Mouse (Mus musculus) forebrain, embryonic 14.5 days (tissue): ENCODE measurements at regions not wholly inside any gene's neighbourhood (a gene's known extent, or its start where the extent isn't known, plus 50 kb on each side); places are given as distances from the start of the nearest gene placed in this dataset.
"Not testable (repeated sequence)": the region's sequence is repeated elsewhere in the genome, so short reads cannot be mapped to it uniquely, and the experiment has no call there.

Experiments used
- ATAC-seq: fragments of 200-750 bp; cut with Nextera tagmentation; 2 replicates; pipeline ENCODE4 v1.8.0; 2017; ENCODE audit warnings: mild to moderate bottlenecking, moderate library complexity
- DNase-seq: peaks from one replicate; pipeline ENCODE4 v3.0.0-alpha.2; 2015; ENCODE audit warnings: low spot score
- H3K27ac ChIP-seq: fragments of 300-500 bp; sonication (generic); 2 replicates; pipeline ENCODE4 v1.5.1; 2014; ENCODE audit warnings: low read depth, mild to moderate bottlenecking, control low read depth, low read length, moderate library complexity
- H3K27me3 ChIP-seq: fragments of 300-500 bp; sonication (generic); replicated peaks from 2 replicates; pipeline ENCODE4 v1.6.1; 2014; ENCODE audit warnings: low read length, control low read depth, mixed read lengths; ENCODE audit not compliant: control insufficient read depth, insufficient read depth
- H3K36me3 ChIP-seq: fragments of 300-500 bp; sonication (generic); 2 replicates; pipeline ENCODE4 v1.6.1; 2014; ENCODE audit warnings: low read length, control low read depth; ENCODE audit not compliant: control insufficient read depth, insufficient read depth
- H3K4me1 ChIP-seq: fragments of 300-500 bp; sonication (generic); 2 replicates; pipeline ENCODE4 v1.6.1; 2014; ENCODE audit warnings: antibody characterized with exemption, low read length, control low read depth; ENCODE audit not compliant: control insufficient read depth, insufficient read depth
- H3K4me2 ChIP-seq: fragments of 300-500 bp; sonication (generic); 2 replicates; pipeline ENCODE4 v1.6.1; 2014; ENCODE audit warnings: mild to moderate bottlenecking, control low read depth, low read length
- H3K4me3 ChIP-seq: fragments of 300-500 bp; sonication (generic); 2 replicates; pipeline ENCODE4 v1.5.1; 2014; ENCODE audit warnings: low read depth, low read length, control low read depth
- H3K9ac ChIP-seq: fragments of 300-500 bp; sonication (generic); 2 replicates; pipeline ENCODE4 v1.6.1; 2014; ENCODE audit warnings: mild to moderate bottlenecking, low read length, control low read depth, moderate library complexity
- H3K9me3 ChIP-seq: fragments of 300-500 bp; sonication (generic); replicated peaks from 2 replicates; pipeline ENCODE4 v1.6.1; 2016; ENCODE audit warnings: low read length, control low read depth, mixed read lengths; ENCODE audit not compliant: control insufficient read depth
- WGBS: fragments of 180-500 bp; shearing (Covaris S2); extraction: QIAGEN DNeasy Blood & Tissue Kit; methylation state at CpG from one replicate; pipeline ENCODE4 v1.1.7; 2014; 5-methylcytosine and 5-hydroxymethylcytosine counted together

DNA sequence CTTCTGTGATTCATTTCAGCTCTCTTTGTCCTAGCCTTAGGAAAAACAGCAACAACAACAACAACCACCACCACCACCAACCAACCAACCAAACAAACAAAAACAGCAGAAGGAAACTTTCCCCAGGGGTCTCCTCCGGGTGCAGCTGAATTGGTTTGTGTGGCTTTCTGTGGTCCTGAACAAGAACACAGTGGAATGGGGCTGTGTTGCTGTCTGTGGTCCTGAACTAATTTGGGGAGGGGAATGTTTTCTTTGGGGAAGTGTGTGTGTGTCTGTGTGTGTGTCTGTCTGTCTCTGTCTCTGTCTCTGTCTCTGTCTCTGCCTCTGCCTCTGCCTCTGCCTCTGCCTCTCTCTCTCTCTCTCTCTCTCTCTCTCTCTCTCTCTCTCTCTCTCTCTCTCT is 164.8 kb upstream of the 1700012A03Rik start:
- H3K9ac ChIP-seq, H3K36me3 ChIP-seq, H3K9me3 ChIP-seq, H3K4me2 ChIP-seq, H3K27ac ChIP-seq, ATAC-seq, H3K4me3 ChIP-seq, H3K27me3 ChIP-seq, H3K4me1 ChIP-seq, DNase-seq: not testable (repeated sequence)
- WGBS, result 15% methylated on average over 1 of the region's 1 CpGs

- Histone ChIP-seq H3K9ac (no peak overlapping the region), H3K36me3 (no peaks in the 10 kb centered on the region), H3K27ac (no peak overlapping the region), H3K9me3 (no peaks in the 10 kb centered on the region), H3K27me3 (no peaks in the 10 kb centered on the region), H3K4me1 (no peaks in the 10 kb centered on the region), H3K4me3 (no peak overlapping the region), H3K4me2 (no peak overlapping the region)
- no peak for ATAC-seq
- peak; percentile 47 for DNase-seq
- WGBS, result 13% methylated on average over 2 of the region's 2 CpGs
These were observed 166.3 kb upstream of the 1700012A03Rik start for GRCm38 (mm10) chr6:31883726-31884125.

DNA sequence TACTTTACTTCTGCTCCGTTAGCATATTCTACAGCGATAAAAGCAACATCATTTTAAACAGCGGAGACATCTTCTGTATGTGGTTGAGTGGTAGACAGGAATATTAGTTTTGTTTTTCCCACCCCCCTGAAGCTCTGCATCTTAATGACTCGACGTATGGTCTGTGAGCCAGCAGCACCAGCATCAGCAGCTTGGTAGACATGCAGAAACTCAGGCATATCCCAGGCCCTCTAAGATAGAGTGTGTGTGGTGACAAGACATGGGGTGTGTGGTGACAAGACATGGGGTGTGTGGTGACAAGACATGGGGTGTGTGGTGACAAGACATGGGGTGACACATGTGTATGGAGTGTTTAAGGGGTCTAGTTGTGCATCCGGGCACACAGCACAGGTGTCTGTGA is 175.4 kb upstream of the 1700012A03Rik start:
- ATAC-seq, result no peak
- no peak overlapping the region for H3K4me3 ChIP-seq

DNA sequence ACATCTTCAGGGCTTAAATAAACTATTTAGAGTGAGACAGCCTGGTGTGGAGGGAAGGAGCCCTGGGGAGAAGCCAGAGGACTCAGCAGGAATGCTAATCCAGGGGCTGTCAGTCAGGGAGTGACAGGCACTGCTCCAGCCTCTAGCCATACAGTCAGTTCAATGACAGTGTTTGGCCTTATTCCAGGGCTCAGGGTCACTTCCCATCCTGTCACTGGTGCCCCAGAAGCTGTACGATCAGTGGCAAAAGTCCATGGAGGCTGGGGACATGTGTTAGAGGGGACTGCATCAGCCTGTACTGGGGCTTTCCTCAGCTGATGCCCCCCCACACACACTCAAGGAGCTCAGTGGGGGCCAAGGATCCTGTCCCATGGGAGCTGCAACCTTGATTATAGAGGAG is 176.1 kb upstream of the 1700012A03Rik start:
- Histone ChIP-seq H3K27me3 (no peaks in the 10 kb centered on the region), H3K27ac (no peak overlapping the region), H3K4me3 (no peak overlapping the region), H3K4me2 (no peak overlapping the region), H3K9ac (no peak overlapping the region), H3K36me3 (no peaks in the 10 kb centered on the region), H3K4me1 (no peaks in the 10 kb centered on the region), H3K9me3 (no peaks in the 10 kb centered on the region)
- WGBS, result 40% methylated on average over 1 of the region's 1 CpGs
- peak; percentile 21 for DNase-seq
- no peak for ATAC-seq

More for the DNA sequence above, 175.4 kb upstream of the 1700012A03Rik start:
- no peaks in the 10 kb centered on the region for H3K36me3 ChIP-seq
- H3K27me3 ChIP-seq, result no peaks in the 10 kb centered on the region
- H3K9ac ChIP-seq, result no peak overlapping the region
- DNase-seq, result no peak
- 93% methylated on average over 6 of the region's 6 CpGs for WGBS
- no peak overlapping the region for H3K4me2 ChIP-seq
- no peaks in the 10 kb centered on the region for H3K9me3 ChIP-seq
- H3K27ac ChIP-seq, result no peak overlapping the region
- no peaks in the 10 kb centered on the region for H3K4me1 ChIP-seq

- DNase-seq (no peak), ATAC-seq (no peak)
- Histone ChIP-seq H3K9ac (no peak overlapping the region), H3K4me2 (no peak overlapping the region), H3K4me3 (no peak overlapping the region), H3K9me3 (no peaks in the 10 kb centered on the region), H3K4me1 (no peaks in the 10 kb centered on the region), H3K27ac (no peak overlapping the region), H3K36me3 (no peaks in the 10 kb centered on the region), H3K27me3 (no peaks in the 10 kb centered on the region)
- WGBS, result 90% methylated on average over 3 of the region's 3 CpGs
These were observed 178.3 kb upstream of the 1700012A03Rik start for GRCm38 (mm10) chr6:31871766-31872165.

DNA sequence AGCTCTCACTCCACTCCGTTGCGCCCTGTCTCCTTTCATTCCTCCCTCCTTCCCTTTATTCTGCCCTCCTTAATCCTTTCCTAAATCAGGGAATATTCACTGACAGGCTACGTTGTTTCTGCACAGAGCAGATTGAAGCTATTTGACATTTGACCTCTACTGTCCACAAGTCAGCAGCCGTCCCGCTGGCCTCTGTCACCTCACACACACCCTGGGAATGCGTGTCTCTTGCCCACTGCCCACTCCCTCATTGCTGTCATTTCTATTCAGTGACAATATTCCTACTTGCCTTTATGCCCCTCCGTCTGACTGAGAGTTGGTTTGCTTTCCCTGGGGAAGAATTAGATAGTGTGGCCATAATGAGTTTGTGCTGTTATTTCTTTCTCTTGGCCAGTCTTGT is 188.1 kb upstream of the 1700012A03Rik start:
- WGBS, result 48% methylated on average over 7 of the region's 7 CpGs
- no peak overlapping the region for H3K9ac ChIP-seq
- ATAC-seq (no peak), DNase-seq (no peak)
- H3K27ac ChIP-seq, result no peak overlapping the region
- no peak overlapping the region for H3K4me2 ChIP-seq
- no peaks in the 10 kb centered on the region for H3K9me3 ChIP-seq
- no peaks in the 10 kb centered on the region for H3K36me3 ChIP-seq
- H3K4me1 ChIP-seq, result no peaks in the 10 kb centered on the region
- H3K4me3 ChIP-seq, result no peak overlapping the region
- H3K27me3 ChIP-seq, result no peaks in the 10 kb centered on the region

DNA sequence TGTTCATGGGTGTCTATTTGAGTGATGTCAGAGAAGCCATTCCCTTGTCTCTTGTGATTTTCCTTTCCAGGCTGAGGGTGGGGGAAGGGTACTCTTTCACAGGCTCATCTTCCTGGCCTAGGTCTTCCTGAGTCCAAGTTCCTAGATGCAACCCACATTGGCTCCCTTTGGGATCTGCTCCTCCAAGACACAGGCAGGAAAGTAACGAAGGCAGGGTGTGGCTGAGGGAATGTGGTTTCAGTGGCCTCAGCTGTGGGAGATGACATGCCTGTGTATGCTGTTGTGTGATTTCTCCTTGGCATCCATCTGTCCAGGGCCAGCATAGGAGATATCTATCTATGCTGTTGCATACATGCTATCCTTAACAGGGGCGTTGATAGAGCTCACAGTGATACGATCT is 190.4 kb upstream of the 1700012A03Rik start:
- H3K9me3 ChIP-seq, result no peaks in the 10 kb centered on the region
- ATAC-seq (no peak), DNase-seq (no peak)
- 92% methylated on average over 3 of the region's 3 CpGs for WGBS
- H3K4me1 ChIP-seq, result no peaks in the 10 kb centered on the region
- no peaks in the 10 kb centered on the region for H3K36me3 ChIP-seq
- H3K27me3 ChIP-seq, result no peaks in the 10 kb centered on the region
- H3K4me3 ChIP-seq, result no peak overlapping the region
- H3K9ac ChIP-seq, result no peak overlapping the region
- H3K4me2 ChIP-seq, result no peak overlapping the region
- H3K27ac ChIP-seq, result no peak overlapping the region

- Histone ChIP-seq H3K27me3 (no peaks in the 10 kb centered on the region), H3K4me1 (no peaks in the 10 kb centered on the region), H3K27ac (no peak overlapping the region), H3K9me3 (no peaks in the 10 kb centered on the region), H3K4me2 (no peak overlapping the region), H3K4me3 (no peak overlapping the region), H3K9ac (no peak overlapping the region), H3K36me3 (no peaks in the 10 kb centered on the region)
- no peak for ATAC-seq
- WGBS, result 94% methylated on average over 14 of the region's 16 CpGs
- no peak for DNase-seq
These were observed 195.8 kb upstream of the 1700012A03Rik start for GRCm38 (mm10) chr6:31854261-31854660.

DNA sequence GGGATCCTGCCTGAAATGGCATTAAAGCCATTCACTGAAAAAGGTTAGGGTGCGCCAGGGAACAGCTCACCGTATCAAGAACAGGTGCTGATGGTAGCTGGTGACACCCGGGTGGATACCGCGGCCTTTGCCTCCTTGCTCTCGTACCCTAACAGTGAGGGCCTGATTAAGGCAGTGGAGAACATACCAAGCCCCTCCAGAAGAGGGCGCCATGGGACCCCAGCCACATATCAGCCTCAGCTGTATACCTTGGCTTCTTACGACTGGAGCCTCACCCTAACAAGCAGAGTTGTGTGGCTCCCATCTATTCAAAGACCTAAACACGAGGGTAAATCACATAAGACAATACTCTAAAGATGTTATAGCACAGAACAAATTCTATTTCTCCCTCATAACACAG is 203.7 kb upstream of the 1700012A03Rik start:
- DNase-seq (no peak), ATAC-seq (no peak)
- H3K27ac ChIP-seq, result no peak overlapping the region
- H3K9ac ChIP-seq, result no peak overlapping the region
- whole genome bisulfite sequencing, result 88% methylated on average over 9 of the region's 9 CpGs
- no peaks in the 10 kb centered on the region for H3K27me3 ChIP-seq
- no peaks in the 10 kb centered on the region for H3K9me3 ChIP-seq
- H3K4me1 ChIP-seq, result no peaks in the 10 kb centered on the region
- H3K4me2 ChIP-seq, result no peak overlapping the region
- no peak overlapping the region for H3K4me3 ChIP-seq
- no peaks in the 10 kb centered on the region for H3K36me3 ChIP-seq

DNA sequence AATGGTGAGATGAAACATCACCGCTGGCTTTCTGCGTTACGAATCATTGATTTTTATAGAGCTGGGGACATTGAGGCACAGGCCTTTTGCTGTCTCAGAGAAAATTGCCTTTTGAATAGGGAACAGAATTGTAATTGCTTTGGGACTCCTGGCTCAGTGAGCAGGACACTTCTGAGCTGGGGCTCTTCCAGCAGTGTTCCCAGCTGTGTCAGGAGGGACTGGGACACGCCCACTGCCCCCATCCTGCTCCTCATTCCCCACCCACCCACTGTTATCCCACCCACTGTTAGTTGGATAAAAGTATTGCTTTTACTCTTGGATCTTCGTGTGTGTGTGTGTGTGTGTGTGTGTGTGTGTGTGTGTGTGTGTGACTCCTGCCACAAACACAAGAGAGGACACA is 204.4 kb upstream of the 1700012A03Rik start:
- Histone ChIP-seq H3K27me3 (no peaks in the 10 kb centered on the region), H3K4me1 (no peaks in the 10 kb centered on the region), H3K9ac (no peak overlapping the region), H3K4me2 (no peak overlapping the region), H3K36me3 (no peaks in the 10 kb centered on the region), H3K27ac (no peak overlapping the region), H3K4me3 (no peak overlapping the region), H3K9me3 (no peaks in the 10 kb centered on the region)
- DNase-seq (no peak), ATAC-seq (no peak)
- 78% methylated on average over 5 of the region's 5 CpGs for WGBS
